Mouse (Mus musculus) testis, postnatal 14 days (tissue): ENCODE results near the gene Casc3.

ENCODE experiments used
- DNase-seq: peaks from one replicate; pipeline ENCODE4 v3.0.0; 2021; ENCODE audit warnings: low spot score

The Casc3 gene

GRCm38 (mm10) chr11:98773635-98774295 is 30.9 kb upstream of the Casc3 start:
- peak; percentile 95 for DNase-seq

GRCm38 (mm10) chr11:98774582-98775347 is 29.9 kb upstream of the Casc3 start, which contains the start of gene Nr1d1:
Gene Nr1d1 (minus strand): TSS chr11:98775333.
- DNase-seq, result no peak

GRCm38 (mm10) chr11:98775348-98776051 is 29.2 kb upstream of the Casc3 start:
- DNase-seq, result peak; percentile 97

- DNase-seq, result no peak
These were observed 28.5 kb upstream of the Casc3 start for GRCm38 (mm10) chr11:98776052-98776764.

- peak; percentile 62 for DNase-seq
These were observed 27.7 kb upstream of the Casc3 start for GRCm38 (mm10) chr11:98776843-98777590.

GRCm38 (mm10) chr11:98777888-98778287 is 26.8 kb upstream of the Casc3 start:
- DNase-seq, result no peak

GRCm38 (mm10) chr11:98781851-98782512 is 22.7 kb upstream of the Casc3 start:
- peak; percentile 66 for DNase-seq

- no peak for DNase-seq
These were observed 22.0 kb upstream of the Casc3 start for GRCm38 (mm10) chr11:98782651-98783235.

- DNase-seq, result peak; percentile 89
These were observed 21.4 kb upstream of the Casc3 start for GRCm38 (mm10) chr11:98783236-98783696.

- DNase-seq, result no peak
These were observed 20.6 kb upstream of the Casc3 start for GRCm38 (mm10) chr11:98784139-98784538.

GRCm38 (mm10) chr11:98785214-98785613 is 19.5 kb upstream of the Casc3 start:
- DNase-seq, result no peak

GRCm38 (mm10) chr11:98785772-98786281 is 18.9 kb upstream of the Casc3 start:
- peak; percentile 68 for DNase-seq

- DNase-seq, result peak; percentile 91
These were observed 18.1 kb upstream of the Casc3 start for GRCm38 (mm10) chr11:98786359-98787214.

GRCm38 (mm10) chr11:98787229-98787628 is 17.5 kb upstream of the Casc3 start:
- DNase-seq, result peak; percentile 26

- no peak for DNase-seq
These were observed 17.0 kb upstream of the Casc3 start for GRCm38 (mm10) chr11:98787691-98788090.

- peak; percentile 5 for DNase-seq
These were observed 16.6 kb upstream of the Casc3 start for GRCm38 (mm10) chr11:98788139-98788538.

- DNase-seq, result peak; percentile 90
These were observed 16.0 kb upstream of the Casc3 start for GRCm38 (mm10) chr11:98788550-98789218.

GRCm38 (mm10) chr11:98789219-98789807 is 15.4 kb upstream of the Casc3 start:
- DNase-seq, result no peak
